Mouse (Mus musculus) spleen, adult 2 months (tissue): Measurements from ENCODE around the gene Slc25a26. TPM values are rescaled to one million over a fixed set of nuclear protein-coding genes. Genes with fewer than 3 reads are reported as not detected.

Experiments
- DNase-seq, 2 experiments: peaks; one replicate each; pipeline versions ENCODE4 v3.0.0 to v3.0.0-alpha.2; 2012 to 2021; ENCODE audit warnings: low spot score in 2 of 2, low read depth in 1 of 2
- H3K27ac ChIP-seq: fragments of 200-500 bp; 2 replicates; pipeline ENCODE4 v1.5.1; 2012; ENCODE audit warnings: low read length, inconsistent platforms; ENCODE audit not compliant: insufficient read depth
- H3K27me3 ChIP-seq: fragments of 200-500 bp; 2 replicates; pipeline ENCODE4 v1.6.1; 2012; ENCODE audit warnings: mild to moderate bottlenecking, moderate library complexity, low read length, inconsistent platforms; ENCODE audit not compliant: control insufficient read depth, insufficient read depth
- H3K36me3 ChIP-seq: fragments of 200-500 bp; 2 replicates; pipeline ENCODE4 v1.6.1; 2012; ENCODE audit warnings: mild to moderate bottlenecking, low read length, inconsistent platforms; ENCODE audit not compliant: control insufficient read depth, insufficient read depth
- H3K4me1 ChIP-seq: fragments of 200-500 bp; 2 replicates; pipeline ENCODE4 v1.6.1; 2011; ENCODE audit warnings: inconsistent platforms; ENCODE audit not compliant: control insufficient read depth, insufficient read depth, insufficient read length
- H3K4me3 ChIP-seq: fragments of 200-500 bp; 2 replicates; pipeline ENCODE4 v1.5.1; 2011; ENCODE audit warnings: mild to moderate bottlenecking, inconsistent platforms; ENCODE audit not compliant: insufficient read depth, insufficient read length; ENCODE audit errors: extremely low read depth
- CTCF ChIP-seq: fragments of 200-500 bp; IDR thresholded peaks from 2 replicates; pipeline ENCODE4 v1.5.1; 2011; ENCODE audit warnings: mild to moderate bottlenecking, inconsistent platforms; ENCODE audit not compliant: insufficient read depth, insufficient read length, insufficient replicate concordance; ENCODE audit errors: extremely low read depth
- POLR2A ChIP-seq: fragments of 200-500 bp; IDR thresholded peaks from 2 replicates; pipeline ENCODE4 v1.6.1; 2011; ENCODE audit warnings: low read depth, low read length, inconsistent platforms
- WGBS: fragments of 180-500 bp; shearing (Covaris S2); methylation state at CpG from one replicate; pipeline ENCODE4 v1.1.7; 2018; 5-methylcytosine and 5-hydroxymethylcytosine counted together
- polyA plus RNA-seq: library from polyadenylated mRNA; depleted of rRNA; stranded (reverse); fragments of >200 nt; gene quantifications from 2 replicates; pipeline ENCODE4 v1.2.3, GENCODE M21; 2012

Slc25a26 gene
- polyA plus RNA-seq, 1 experiment = 7.6 TPM

GRCm38 (mm10) chr6:94508807-94509206, 8.7 kb downstream of the Slc25a26 start:
- H3K4me3 ChIP-seq = no peak overlapping the region

GRCm38 (mm10) chr6:94509220-94509619, 9.1 kb downstream of the Slc25a26 start:
- Histone ChIP-seq H3K27ac (peak overlapping the region; percentile 41; the same call in 1 of the 2 replicates), H3K36me3 (peaks cover 3% of the 10 kb centered on the region; the same call in 1 of the 2 replicates), H3K27me3 (no peaks in the 10 kb centered on the region), H3K4me3 (no peak overlapping the region), H3K4me1 (peaks cover 11% of the 10 kb centered on the region; the same call in 1 of the 2 replicates)
- TF ChIP-seq CTCF (no peak), POLR2A (no peak)
- 17% methylated on average over 6 of the region's 6 CpGs for WGBS
- no peak for DNase-seq

More at GRCm38 (mm10) chr6:94508807-94509206, 8.7 kb downstream of the Slc25a26 start:
- DNase-seq = no peak
- peaks cover 11% of the 10 kb centered on the region; the same call in 1 of the 2 replicates for H3K4me1 ChIP-seq
- 44% methylated on average over 2 of the region's 2 CpGs for WGBS
- H3K27ac ChIP-seq = no peak overlapping the region
- TF ChIP-seq POLR2A = no peak
- no peak for TF ChIP-seq CTCF
- H3K36me3 ChIP-seq = peaks cover 3% of the 10 kb centered on the region; the same call in 1 of the 2 replicates
- no peaks in the 10 kb centered on the region for H3K27me3 ChIP-seq

- H3K27ac ChIP-seq = peak overlapping the region; percentile 71
- 38% methylated on average over 6 of the region's 6 CpGs for WGBS
- no peaks in the 10 kb centered on the region for H3K36me3 ChIP-seq
- peak; percentile 67 to 82 for DNase-seq
- no peak for TF ChIP-seq CTCF
- no peak for TF ChIP-seq POLR2A
- no peak overlapping the region for H3K4me3 ChIP-seq
- peaks cover 4% of the 10 kb centered on the region; the same call in 1 of the 2 replicates for H3K4me1 ChIP-seq
- H3K27me3 ChIP-seq = no peaks in the 10 kb centered on the region
These were observed 18.0 kb downstream of the Slc25a26 start for GRCm38 (mm10) chr6:94518171-94518570.

- TF ChIP-seq POLR2A = no peak
- no peak for TF ChIP-seq CTCF
- H3K4me3 ChIP-seq = no peak overlapping the region
- 32% methylated on average over 2 of the region's 2 CpGs for WGBS
- no peaks in the 10 kb centered on the region for H3K4me1 ChIP-seq
- H3K27ac ChIP-seq = no peak overlapping the region
- H3K27me3 ChIP-seq = no peaks in the 10 kb centered on the region
- DNase-seq = peak; percentile 19 to 21
- H3K36me3 ChIP-seq = no peaks in the 10 kb centered on the region
These were observed 24.2 kb downstream of the Slc25a26 start for GRCm38 (mm10) chr6:94524335-94524734.

- no peak for DNase-seq
- no peaks in the 10 kb centered on the region for H3K4me1 ChIP-seq
- H3K36me3 ChIP-seq = no peaks in the 10 kb centered on the region
- 71% methylated on average over 7 of the region's 7 CpGs for WGBS
- no peak overlapping the region for H3K4me3 ChIP-seq
- no peaks in the 10 kb centered on the region for H3K27me3 ChIP-seq
- H3K27ac ChIP-seq = no peak overlapping the region
- TF ChIP-seq POLR2A = no peak
- no peak for TF ChIP-seq CTCF
These were observed 30.6 kb downstream of the Slc25a26 start for GRCm38 (mm10) chr6:94530756-94531155.

- no peaks in the 10 kb centered on the region for H3K27me3 ChIP-seq
- no peak for TF ChIP-seq POLR2A
- TF ChIP-seq CTCF = no peak
- WGBS = 64% methylated on average over 4 of the region's 4 CpGs
- 0 out of 2 replicates have a peak, but pooled peaks cover 2% of the 10 kb centered on the region for H3K36me3 ChIP-seq
- no peaks in the 10 kb centered on the region for H3K4me1 ChIP-seq
- no peak overlapping the region for H3K27ac ChIP-seq
- H3K4me3 ChIP-seq = no peak overlapping the region
- DNase-seq = no peak
These were observed 32.0 kb downstream of the Slc25a26 start for GRCm38 (mm10) chr6:94532086-94532485.

GRCm38 (mm10) chr6:94536478-94536877, 36.3 kb downstream of the Slc25a26 start:
- DNase-seq = no peak
- Histone ChIP-seq H3K27ac (no peak overlapping the region), H3K27me3 (no peaks in the 10 kb centered on the region), H3K4me3 (no peak overlapping the region), H3K36me3 (0 out of 2 replicates have a peak, but pooled peaks cover 2% of the 10 kb centered on the region), H3K4me1 (no peaks in the 10 kb centered on the region)
- 92% methylated on average over 8 of the region's 8 CpGs for WGBS
- TF ChIP-seq CTCF = no peak
- no peak for TF ChIP-seq POLR2A
